Mouse (Mus musculus): Measurements from ENCODE around the gene Adprhl1.

DNA sequence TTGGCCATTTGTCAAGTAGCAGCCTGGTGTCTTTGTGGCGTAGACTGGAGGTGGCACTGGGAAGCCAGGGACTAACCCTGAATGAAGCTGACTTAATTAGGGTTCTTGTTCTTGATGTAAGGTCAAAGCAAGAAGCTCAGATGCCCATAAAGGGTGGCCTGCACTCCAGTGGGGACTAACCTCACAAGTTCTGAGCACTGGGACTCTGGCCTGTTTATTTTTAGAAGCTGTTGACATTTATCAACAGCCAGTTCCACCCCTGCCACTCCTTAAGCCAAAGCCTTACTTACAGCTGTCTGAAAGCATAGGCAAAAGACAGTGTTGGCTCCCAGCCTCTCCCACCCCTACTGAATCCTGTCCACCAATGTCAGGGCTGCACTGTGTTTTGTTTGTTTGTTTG is 44.2 kb downstream of the Adprhl1 start:
- TF ChIP-seq POLR2A (IDR thresholded peaks at IDR 0.05; ENCODE audit: low read depth, low read length) (no peak), CTCF (conservative IDR thresholded peaks at IDR 0.05 in 1 of 2, IDR thresholded peaks at IDR 0.05 in 1 of 2; ENCODE audit: low read depth in 2 of 2, low read length in 2 of 2) (no peak), USF1 (IDR thresholded peaks at IDR 0.05; ENCODE audit: low read depth, low read length) (no peak)

Data from CH12.LX (cell line).